Mouse (Mus musculus) embryo, embryonic 10.5 days (tissue): ENCODE data around the gene Taf6.
"Not testable (repeated sequence)": the region's sequence is repeated elsewhere in the genome, so short reads cannot be mapped to it uniquely, and the experiment has no call there.

Experiments used
- DNase-seq: peaks from one replicate; pipeline ENCODE4 v3.0.0-alpha.2; 2015; ENCODE audit warnings: low spot score

The Taf6 gene

GRCm38 (mm10) chr5:138186950-138187638, at the start of gene Taf6, which contains the start of gene Cnpy4:
Gene Taf6, minus strand, starts transcription at chr5:138187451.
Gene Cnpy4, plus strand, starts transcription at chr5:138187485.
- peak; percentile 91 for DNase-seq

GRCm38 (mm10) chr5:138234224-138234623, 47.0 kb upstream of the Taf6 start:
- DNase-seq: no peak

GRCm38 (mm10) chr5:138233778-138234177, 46.5 kb upstream of the Taf6 start:
- no peak for DNase-seq

- no peak for DNase-seq
Observed at GRCm38 (mm10) chr5:138229511-138229910, 42.3 kb upstream of the Taf6 start.

GRCm38 (mm10) chr5:138228026-138228425, 40.8 kb upstream of the Taf6 start:
- peak; percentile 23 for DNase-seq

- no peak for DNase-seq
Observed at GRCm38 (mm10) chr5:138227367-138227766, 40.1 kb upstream of the Taf6 start.

GRCm38 (mm10) chr5:138226491-138226890, 39.2 kb upstream of the Taf6 start:
- DNase-seq: no peak

- no peak for DNase-seq
Observed at GRCm38 (mm10) chr5:138225700-138226099, 38.4 kb upstream of the Taf6 start, which contains the start of gene Nxpe5. Gene Nxpe5, plus strand, starts transcription at chr5:138225898.

GRCm38 (mm10) chr5:138223287-138223686, 36.0 kb upstream of the Taf6 start:
- no peak for DNase-seq

- peak; percentile 80 for DNase-seq
Observed at GRCm38 (mm10) chr5:138222111-138222510, 34.9 kb upstream of the Taf6 start.

GRCm38 (mm10) chr5:138219864-138220263, 32.6 kb upstream of the Taf6 start:
- no peak for DNase-seq

GRCm38 (mm10) chr5:138216632-138217031, 29.4 kb upstream of the Taf6 start:
- DNase-seq: not testable (repeated sequence)

GRCm38 (mm10) chr5:138207873-138208272, 20.6 kb upstream of the Taf6 start:
- no peak for DNase-seq

- no peak for DNase-seq
Observed at GRCm38 (mm10) chr5:138207253-138207652, 20.0 kb upstream of the Taf6 start.

GRCm38 (mm10) chr5:138202086-138202485, 14.8 kb upstream of the Taf6 start:
- DNase-seq: no peak

- DNase-seq: peak; percentile 28
Observed at GRCm38 (mm10) chr5:138199576-138199975, 12.3 kb upstream of the Taf6 start.

GRCm38 (mm10) chr5:138195463-138195862, 8.2 kb upstream of the Taf6 start:
- DNase-seq: no peak

GRCm38 (mm10) chr5:138194755-138195345, 7.6 kb upstream of the Taf6 start:
- peak; percentile 65 for DNase-seq

GRCm38 (mm10) chr5:138193771-138194727, 6.8 kb upstream of the Taf6 start, which contains the start of gene Mblac1:
Gene Mblac1, plus strand, starts transcription at chr5:138194314.
- peak; percentile 94 for DNase-seq

GRCm38 (mm10) chr5:138187661-138188306, 533 bp upstream of the Taf6 start:
- DNase-seq: peak; percentile 90

GRCm38 (mm10) chr5:138173217-138173616, 14.0 kb downstream of the Taf6 start:
- no peak for DNase-seq
